Mouse (Mus musculus) midbrain, embryonic 15.5 days (tissue): ENCODE data around the gene Ccdc81. TPM values are rescaled to one million over a fixed set of nuclear protein-coding genes. Genes with fewer than 3 reads are reported as not detected.

Experiments used
- ATAC-seq: fragments of 200-750 bp; cut with Nextera tagmentation; replicated peaks from 2 replicates; pipeline ENCODE4 v1.8.0; 2017; ENCODE audit warnings: moderate TSS enrichment
- H3K27ac ChIP-seq: fragments of 300-500 bp; sonication (generic); 2 replicates; pipeline ENCODE4 v1.5.1; 2015; ENCODE audit warnings: mild to moderate bottlenecking, inconsistent platforms
- H3K27me3 ChIP-seq: fragments of 300-500 bp; sonication (generic); replicated peaks from 2 replicates; pipeline ENCODE4 v1.6.1; 2015; ENCODE audit warnings: inconsistent platforms
- H3K36me3 ChIP-seq: fragments of 300-500 bp; sonication (generic); replicated peaks from 2 replicates; pipeline ENCODE4 v1.6.1; 2015; ENCODE audit warnings: inconsistent platforms
- H3K4me1 ChIP-seq: fragments of 300-500 bp; sonication (generic); 2 replicates; pipeline ENCODE4 v1.6.1; 2015; ENCODE audit warnings: inconsistent platforms
- H3K4me2 ChIP-seq: fragments of 300-500 bp; sonication (generic); 2 replicates; pipeline ENCODE4 v1.6.1; 2015; ENCODE audit warnings: inconsistent platforms, mild to moderate bottlenecking, moderate library complexity
- H3K4me3 ChIP-seq: fragments of 300-500 bp; sonication (generic); 2 replicates; pipeline ENCODE4 v1.5.1; 2015; ENCODE audit warnings: mild to moderate bottlenecking, inconsistent platforms
- H3K9ac ChIP-seq: fragments of 300-500 bp; sonication (generic); 2 replicates; pipeline ENCODE4 v1.6.1; 2015; ENCODE audit warnings: mild to moderate bottlenecking, inconsistent platforms
- H3K9me3 ChIP-seq: fragments of 300-500 bp; sonication (generic); 2 replicates; pipeline ENCODE4 v1.6.1; 2016; ENCODE audit warnings: inconsistent platforms
- WGBS: fragments of 180-500 bp; shearing (Covaris S2); methylation state at CpG from one replicate; pipeline ENCODE4 v1.1.7; 2015; ENCODE audit warnings: mixed read lengths; 5-methylcytosine and 5-hydroxymethylcytosine counted together
- polyA plus RNA-seq: library from polyadenylated mRNA; unstranded; fragments of >200 nt; fragmentation: Nextera tagmentation; extraction: Ambion mirVana; gene quantifications from 2 replicates; pipeline ENCODE4 v1.2.1, GENCODE M21; 2015

Gene Ccdc81
- polyA plus RNA-seq, 1 experiment from 2014 or later = 1.1 TPM

GRCm38 (mm10) chr7:89909711-89910110 is 6.3 kb upstream of the Ccdc81 start:
- no peak overlapping the region for H3K27ac ChIP-seq
- 89% methylated on average over 4 of the region's 4 CpGs for WGBS
- H3K4me2 ChIP-seq = no peak overlapping the region
- H3K4me1 ChIP-seq = no peaks in the 10 kb centered on the region
- H3K9ac ChIP-seq = no peak overlapping the region
- H3K9me3 ChIP-seq = no peaks in the 10 kb centered on the region
- ATAC-seq = no peak
- no peaks in the 10 kb centered on the region for H3K27me3 ChIP-seq
- no peaks in the 10 kb centered on the region for H3K36me3 ChIP-seq
- no peak overlapping the region for H3K4me3 ChIP-seq

- Histone ChIP-seq H3K27ac (no peak overlapping the region), H3K4me3 (no peak overlapping the region), H3K4me1 (no peaks in the 10 kb centered on the region), H3K27me3 (no peaks in the 10 kb centered on the region), H3K4me2 (no peak overlapping the region), H3K36me3 (no peaks in the 10 kb centered on the region), H3K9me3 (no peaks in the 10 kb centered on the region), H3K9ac (no peak overlapping the region)
- no peak for ATAC-seq
- 82% methylated on average over 20 of the region's 20 CpGs for WGBS
Observed at GRCm38 (mm10) chr7:89908899-89909621, 5.6 kb upstream of the Ccdc81 start.

GRCm38 (mm10) chr7:89908421-89908820 is 5.0 kb upstream of the Ccdc81 start:
- Histone ChIP-seq H3K9me3 (no peaks in the 10 kb centered on the region), H3K27ac (no peak overlapping the region), H3K4me2 (no peak overlapping the region), H3K36me3 (no peaks in the 10 kb centered on the region), H3K9ac (no peak overlapping the region), H3K4me3 (no peak overlapping the region), H3K27me3 (no peaks in the 10 kb centered on the region), H3K4me1 (peaks cover 6% of the 10 kb centered on the region)
- ATAC-seq = no peak
- WGBS = 68% methylated on average over 7 of the region's 7 CpGs

- Histone ChIP-seq H3K4me2 (no peak overlapping the region), H3K27me3 (no peaks in the 10 kb centered on the region), H3K9me3 (no peaks in the 10 kb centered on the region), H3K9ac (no peak overlapping the region), H3K36me3 (no peaks in the 10 kb centered on the region), H3K4me1 (peaks cover 10% of the 10 kb centered on the region), H3K4me3 (no peak overlapping the region), H3K27ac (no peak overlapping the region)
- peak; percentile 55; the same call in 1 of the 2 replicates for ATAC-seq
- WGBS = 17% methylated on average over 8 of the region's 8 CpGs
Observed at GRCm38 (mm10) chr7:89907950-89908349, 4.5 kb upstream of the Ccdc81 start.

DNA sequence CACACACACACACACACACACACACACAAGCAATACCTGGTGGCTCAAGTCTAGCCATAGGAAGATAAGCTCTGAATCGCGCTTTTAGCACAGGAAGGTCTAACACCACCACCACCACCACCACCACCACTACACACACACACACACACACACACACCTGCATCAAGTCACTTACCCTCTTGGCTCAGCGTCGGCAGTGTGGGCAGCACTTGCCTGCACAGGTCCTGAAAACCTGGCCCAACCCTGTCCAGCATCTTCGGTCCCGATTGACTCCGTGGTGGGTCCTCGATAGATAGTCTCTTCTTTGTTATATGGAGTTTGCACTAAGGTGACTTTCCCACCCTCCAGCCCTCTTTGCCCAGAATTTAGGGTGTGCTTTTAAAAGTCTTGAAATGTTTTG is 422 bp downstream of the Ccdc81 start:
- no peaks in the 10 kb centered on the region for H3K36me3 ChIP-seq
- H3K27ac ChIP-seq = no peak overlapping the region
- H3K4me3 ChIP-seq = no peak overlapping the region
- H3K9ac ChIP-seq = no peak overlapping the region
- H3K27me3 ChIP-seq = no peaks in the 10 kb centered on the region
- H3K9me3 ChIP-seq = no peaks in the 10 kb centered on the region
- ATAC-seq = peak; percentile 43; the same call in 1 of the 2 replicates
- WGBS = 79% methylated on average over 8 of the region's 8 CpGs
- H3K4me2 ChIP-seq = peak overlapping the region; percentile 42
- peaks cover 10% of the 10 kb centered on the region for H3K4me1 ChIP-seq

GRCm38 (mm10) chr7:89891856-89892255 is 11.6 kb downstream of the Ccdc81 start:
- Histone ChIP-seq H3K4me1 (no peaks in the 10 kb centered on the region), H3K9ac (no peak overlapping the region), H3K36me3 (no peaks in the 10 kb centered on the region), H3K27me3 (no peaks in the 10 kb centered on the region), H3K27ac (no peak overlapping the region), H3K4me3 (no peak overlapping the region), H3K9me3 (no peaks in the 10 kb centered on the region), H3K4me2 (no peak overlapping the region)
- no peak for ATAC-seq
- WGBS = 27% methylated on average over 4 of the region's 4 CpGs

DNA sequence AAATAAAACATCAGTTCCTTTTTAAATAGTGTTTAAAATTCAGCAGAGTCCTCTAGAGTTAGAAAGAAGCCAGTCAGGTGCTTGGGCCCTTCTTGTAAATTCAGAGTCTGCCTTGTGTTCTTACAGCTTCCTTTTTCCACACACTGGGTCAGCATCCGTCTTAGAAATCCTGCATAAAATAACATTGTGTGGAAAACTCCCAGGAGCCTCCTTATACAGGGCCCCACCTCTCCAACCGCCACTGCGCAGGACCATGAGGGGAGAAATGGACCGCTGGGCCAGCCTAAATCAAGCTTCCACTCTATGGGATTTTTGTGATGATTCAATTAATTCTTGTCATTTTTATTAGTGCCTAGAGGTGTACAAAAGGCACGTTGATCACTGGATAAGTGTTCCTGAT is 12.0 kb downstream of the Ccdc81 start:
- Histone ChIP-seq H3K9me3 (no peaks in the 10 kb centered on the region), H3K4me2 (no peak overlapping the region), H3K36me3 (no peaks in the 10 kb centered on the region), H3K9ac (no peak overlapping the region), H3K4me1 (no peaks in the 10 kb centered on the region), H3K27me3 (no peaks in the 10 kb centered on the region), H3K27ac (no peak overlapping the region), H3K4me3 (no peak overlapping the region)
- WGBS = 78% methylated on average over 5 of the region's 5 CpGs
- no peak for ATAC-seq

DNA sequence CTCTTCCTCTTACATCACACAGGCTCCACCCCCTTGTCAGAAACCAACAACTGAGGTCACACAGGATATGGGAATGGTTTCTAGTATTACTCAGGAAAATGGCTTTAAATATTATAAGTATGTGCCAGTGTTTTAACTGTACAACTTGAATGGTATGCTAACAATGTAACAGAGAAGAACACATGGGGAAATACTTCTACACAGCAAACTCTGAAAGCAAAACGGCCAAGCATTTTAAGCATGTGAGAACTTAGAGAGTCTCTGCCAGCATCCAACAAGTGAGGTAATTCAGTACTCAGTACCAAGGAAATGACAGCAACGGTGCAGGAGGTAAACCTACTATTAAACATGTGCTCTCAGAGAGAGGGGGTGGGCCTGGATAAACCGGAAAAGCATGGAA is 18.9 kb downstream of the Ccdc81 start:
- no peak overlapping the region for H3K27ac ChIP-seq
- no peaks in the 10 kb centered on the region for H3K4me1 ChIP-seq
- no peak overlapping the region for H3K4me3 ChIP-seq
- H3K4me2 ChIP-seq = no peak overlapping the region
- 80% methylated on average over 3 of the region's 3 CpGs for WGBS
- no peak overlapping the region for H3K9ac ChIP-seq
- H3K36me3 ChIP-seq = no peaks in the 10 kb centered on the region
- no peaks in the 10 kb centered on the region for H3K9me3 ChIP-seq
- H3K27me3 ChIP-seq = no peaks in the 10 kb centered on the region
- no peak for ATAC-seq

- Histone ChIP-seq H3K9ac (no peak overlapping the region), H3K4me2 (no peak overlapping the region), H3K4me3 (no peak overlapping the region), H3K27ac (no peak overlapping the region), H3K9me3 (no peaks in the 10 kb centered on the region), H3K36me3 (no peaks in the 10 kb centered on the region), H3K27me3 (no peaks in the 10 kb centered on the region), H3K4me1 (no peaks in the 10 kb centered on the region)
- 79% methylated on average over 1 of the region's 1 CpGs for WGBS
- no peak for ATAC-seq
Observed at GRCm38 (mm10) chr7:89879686-89880085, 23.7 kb downstream of the Ccdc81 start.

DNA sequence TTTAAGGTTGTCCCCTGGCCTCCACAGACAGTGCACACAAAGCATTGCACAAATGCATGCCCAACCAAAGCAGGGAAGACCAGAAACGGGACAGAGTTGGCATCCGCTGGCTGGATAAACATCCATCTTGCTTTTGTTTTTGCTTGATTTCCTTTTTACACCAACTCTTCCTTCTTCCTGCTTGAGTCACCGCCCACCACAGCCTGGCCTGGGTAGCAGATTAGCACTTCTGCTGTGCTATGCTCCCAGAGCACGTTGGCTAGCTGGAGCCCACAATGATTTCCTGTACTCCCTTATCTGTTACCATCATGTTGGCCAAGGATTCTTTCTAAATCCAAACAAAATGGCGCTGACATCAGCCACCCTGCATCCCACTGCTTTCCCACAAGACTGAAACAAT is 36.2 kb downstream of the Ccdc81 start:
- no peak overlapping the region for H3K27ac ChIP-seq
- ATAC-seq = no peak
- H3K4me1 ChIP-seq = no peaks in the 10 kb centered on the region
- no peaks in the 10 kb centered on the region for H3K27me3 ChIP-seq
- 76% methylated on average over 5 of the region's 5 CpGs for WGBS
- H3K9me3 ChIP-seq = no peaks in the 10 kb centered on the region
- no peak overlapping the region for H3K9ac ChIP-seq
- H3K4me2 ChIP-seq = no peak overlapping the region
- H3K36me3 ChIP-seq = no peaks in the 10 kb centered on the region
- H3K4me3 ChIP-seq = no peak overlapping the region

DNA sequence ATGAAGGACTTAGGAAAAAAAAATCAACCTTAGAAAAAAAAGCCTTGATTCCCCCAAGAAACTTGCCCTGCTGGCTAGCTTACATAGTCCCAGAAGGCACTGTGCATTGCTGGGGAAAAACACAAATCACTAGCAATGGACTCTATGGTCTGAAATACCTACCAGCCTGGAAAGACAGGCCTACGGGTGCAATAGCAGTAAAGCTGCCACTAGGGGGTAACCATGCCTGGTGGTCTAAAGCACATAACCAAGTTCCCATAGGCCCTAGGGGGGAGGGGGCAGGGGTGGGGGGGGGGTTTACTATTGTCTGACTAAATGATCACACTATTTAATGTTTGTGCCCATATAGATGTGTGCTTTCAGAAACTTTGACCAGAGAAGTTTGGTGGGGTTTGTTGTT is 38.7 kb downstream of the Ccdc81 start:
- Histone ChIP-seq H3K4me1 (no peaks in the 10 kb centered on the region), H3K9me3 (no peaks in the 10 kb centered on the region), H3K4me3 (no peak overlapping the region), H3K9ac (no peak overlapping the region), H3K4me2 (no peak overlapping the region), H3K27ac (no peak overlapping the region), H3K36me3 (no peaks in the 10 kb centered on the region), H3K27me3 (no peaks in the 10 kb centered on the region)
- no peak for ATAC-seq
- 91% methylated on average over 1 of the region's 1 CpGs for WGBS

- H3K4me1 ChIP-seq = no peaks in the 10 kb centered on the region
- no peak overlapping the region for H3K4me2 ChIP-seq
- peak; percentile 42; the same call in 1 of the 2 replicates for ATAC-seq
- no peaks in the 10 kb centered on the region for H3K9me3 ChIP-seq
- no peaks in the 10 kb centered on the region for H3K36me3 ChIP-seq
- H3K27me3 ChIP-seq = no peaks in the 10 kb centered on the region
- no peak overlapping the region for H3K4me3 ChIP-seq
- 53% methylated on average over 17 of the region's 17 CpGs for WGBS
- no peak overlapping the region for H3K9ac ChIP-seq
- no peak overlapping the region for H3K27ac ChIP-seq
Observed at GRCm38 (mm10) chr7:89856440-89857217, 46.8 kb downstream of the Ccdc81 start.

DNA sequence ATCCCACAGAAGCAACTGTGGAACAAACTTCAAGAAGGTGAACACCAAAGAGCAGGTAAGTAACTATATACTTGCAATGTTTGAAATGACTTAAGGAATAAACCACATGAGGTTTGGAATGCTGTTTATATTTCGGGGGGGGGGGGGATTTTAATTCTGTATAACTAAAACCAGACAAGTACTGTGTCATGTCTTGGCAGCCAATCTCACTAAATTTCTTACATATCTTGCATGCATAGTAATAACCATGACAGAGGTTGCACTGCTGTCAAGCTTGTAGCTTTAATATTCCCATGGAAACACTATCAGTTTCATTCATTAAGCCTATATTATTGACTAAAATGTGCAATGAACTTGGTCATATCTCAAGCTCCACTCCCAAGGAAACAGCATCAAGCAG is 48.2 kb downstream of the Ccdc81 start:
- Histone ChIP-seq H3K4me2 (no peak overlapping the region), H3K36me3 (no peaks in the 10 kb centered on the region), H3K9ac (no peak overlapping the region), H3K4me1 (no peaks in the 10 kb centered on the region), H3K27ac (no peak overlapping the region), H3K27me3 (no peaks in the 10 kb centered on the region), H3K9me3 (no peaks in the 10 kb centered on the region), H3K4me3 (no peak overlapping the region)
- ATAC-seq = no peak
- WGBS = 88% methylated on average over 1 of the region's 1 CpGs
